Mouse (Mus musculus) cerebellum, adult 9-10 months (tissue): ENCODE results near the gene Abhd5.
A peak's percentile ranks its signal among the peaks of the same experiment; 100 is the strongest.

ENCODE experiments used
- DNase-seq: peaks from one replicate; pipeline ENCODE4 v3.0.0; 2022

Abhd5 gene

GRCm38 (mm10) chr9:122415056-122415775, 63.8 kb downstream of the Abhd5 start:
- DNase-seq = no peak

DNA sequence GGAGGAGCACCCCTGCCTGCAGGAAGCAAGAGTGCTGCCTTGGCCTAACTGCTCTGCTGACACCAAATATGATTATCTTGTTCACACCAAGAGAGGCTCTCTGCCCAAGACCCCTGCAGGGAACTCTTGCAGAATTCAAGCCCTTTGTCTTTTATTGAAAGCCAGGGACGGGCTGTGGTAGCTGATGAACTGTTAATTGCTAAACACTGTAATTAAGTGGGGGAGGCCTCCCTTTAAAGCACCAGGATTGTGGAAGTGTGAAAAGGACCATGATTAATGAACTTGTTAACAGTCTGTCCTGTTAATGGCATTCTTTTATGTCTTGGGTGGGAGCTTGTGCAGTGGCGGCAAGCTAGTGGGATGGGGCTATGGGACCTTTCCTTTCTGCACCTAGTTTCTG, 65.2 kb downstream of the Abhd5 start:
- no peak for DNase-seq

DNA sequence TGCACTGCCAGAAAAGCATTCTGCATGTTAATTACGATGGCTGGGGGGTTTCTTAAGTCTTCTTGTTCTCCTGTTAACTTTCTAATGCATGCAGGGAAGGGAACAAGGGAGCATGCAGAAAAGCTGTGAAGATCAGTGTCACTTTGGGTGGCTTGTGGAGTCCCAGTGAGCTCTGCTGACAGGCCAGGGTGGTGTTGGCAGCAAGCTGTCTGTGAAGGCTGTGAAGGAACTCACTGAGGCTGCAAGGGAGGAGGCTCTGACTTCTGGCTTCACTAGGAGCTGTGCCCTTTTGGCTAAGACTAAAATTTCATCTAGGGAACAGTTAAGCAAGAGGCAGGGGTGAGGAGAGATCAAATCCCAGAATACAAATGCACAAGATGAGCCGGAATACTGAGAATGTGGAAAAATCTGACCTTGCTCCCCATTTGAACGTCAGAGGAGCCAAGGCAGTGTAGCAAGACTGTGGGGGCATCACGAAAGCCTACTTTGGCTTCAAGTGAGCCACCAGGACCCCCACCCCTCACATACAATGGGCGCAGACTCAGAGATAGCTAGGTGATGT, 68.9 kb downstream of the Abhd5 start:
- no peak for DNase-seq

DNA sequence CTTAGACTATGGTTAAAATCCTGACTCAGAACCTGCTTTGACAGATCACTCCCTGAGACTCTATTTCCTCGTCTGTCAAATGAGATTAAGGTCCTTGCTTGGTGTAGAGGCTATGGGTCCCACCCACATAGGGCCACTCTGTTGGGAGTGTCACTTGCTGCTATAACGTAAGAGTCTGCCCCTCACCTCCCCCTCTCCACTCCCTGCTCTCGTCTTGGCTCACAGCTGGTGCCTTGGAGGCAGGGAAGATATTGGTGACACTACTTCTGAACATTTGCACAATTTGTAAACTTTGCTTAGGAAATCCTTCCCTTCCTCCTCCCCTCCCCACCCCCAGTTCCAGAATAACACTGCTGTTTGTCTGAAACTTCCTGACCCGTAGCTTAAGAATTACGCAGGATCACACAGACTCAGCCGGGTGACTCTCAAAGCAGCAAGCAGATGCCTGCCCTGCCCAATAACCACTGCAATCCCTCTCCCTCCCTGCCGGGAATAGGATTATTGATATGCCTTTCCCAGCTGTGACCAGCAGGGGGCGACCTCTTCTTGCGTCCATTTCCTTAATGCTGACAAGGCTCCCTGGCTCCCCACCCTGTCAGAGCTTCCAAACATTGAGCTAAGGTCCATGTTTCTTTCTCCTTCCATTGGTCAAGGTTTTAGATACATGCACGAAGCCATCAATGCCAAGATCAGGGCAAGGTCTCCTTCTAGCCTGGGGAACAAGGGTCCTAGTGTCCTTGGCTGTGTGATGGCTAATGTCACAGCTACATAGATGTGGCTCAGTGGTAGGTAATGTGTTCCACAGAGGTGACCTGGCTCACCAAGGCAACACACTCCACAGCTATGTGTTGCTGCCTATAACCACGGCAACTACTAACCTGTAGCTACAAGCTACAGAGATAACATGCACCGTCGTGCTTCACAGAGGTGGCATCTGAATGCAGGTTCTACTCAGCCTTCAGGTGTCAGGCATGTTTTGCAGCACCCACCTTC, 69.7 kb downstream of the Abhd5 start:
- peak; percentile 44 for DNase-seq

GRCm38 (mm10) chr9:122421911-122422310, 70.5 kb downstream of the Abhd5 start:
- no peak for DNase-seq

- DNase-seq = no peak
These were observed 71.3 kb downstream of the Abhd5 start for GRCm38 (mm10) chr9:122422706-122423105.

DNA sequence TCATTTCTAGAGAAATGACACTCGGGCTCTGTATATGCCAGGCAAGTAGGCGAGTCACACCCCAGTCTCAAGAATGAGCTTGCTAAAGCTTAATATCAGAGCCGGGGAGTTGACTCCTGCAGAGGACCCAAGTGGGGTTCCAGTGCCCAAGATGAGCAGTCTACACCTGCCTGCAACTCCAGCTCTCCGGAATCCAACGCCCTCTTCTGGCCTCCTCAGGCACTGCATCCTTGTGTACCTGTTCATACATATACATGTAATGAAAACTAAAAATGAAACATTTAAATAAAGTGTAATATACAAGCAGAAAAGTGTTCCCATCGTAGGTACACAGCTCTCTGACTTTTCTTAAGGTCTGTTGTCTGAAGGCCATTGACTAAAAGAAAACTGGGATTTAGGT, 71.7 kb downstream of the Abhd5 start:
- DNase-seq = no peak

- DNase-seq = peak; percentile 7
These were observed 73.7 kb downstream of the Abhd5 start for GRCm38 (mm10) chr9:122424941-122425608.

GRCm38 (mm10) chr9:122429058-122429649, 77.7 kb downstream of the Abhd5 start:
- no peak for DNase-seq

GRCm38 (mm10) chr9:122429685-122430084, 78.3 kb downstream of the Abhd5 start:
- DNase-seq = no peak
